In genomic region chr17:44727675-44728074, GRCm38 (mm10) we compare ENCODE assay signal across 28 mouse cellular contexts. TPM values are rescaled to one million over a fixed set of nuclear protein-coding genes. Genes with fewer than 3 reads are reported as not detected.
A peak's percentile ranks its signal among the peaks of the same experiment; 100 is the strongest.
DNase-seq lines count a peak whose midpoint lies in the region; ATAC-seq and TF ChIP-seq lines count a peak whose summit lies in the region.
"Had no signal": no experiment of that assay in that cellular context is flagged by ENCODE, and none has a peak within 500 bp of the region (broad histone marks: within the 10 kb centered on the region; RNA-seq: fewer than 3 reads in every experiment).

No protein-coding gene starts in this region.

- no peaks in the 10 kb centered on the region for H3K36me3 ChIP-seq in liver, postnatal 0 days (replicated peaks; ENCODE audit: insufficient read depth, low read length)
- H3K36me3 ChIP-seq: hindbrain, embryonic 13.5 days; limb, embryonic 12.5 days; liver, embryonic 15.5 days; lung, embryonic 15.5 days; midbrain, embryonic 13.5 days; neural tube, embryonic 15.5 days had no signal

- H3K4me1 ChIP-seq in liver, postnatal 0 days (ENCODE audit: insufficient read depth), result no peaks in the 10 kb centered on the region
- H3K4me1 ChIP-seq: hindbrain, embryonic 13.5 days; liver, embryonic 15.5 days; lung, embryonic 15.5 days; midbrain, embryonic 13.5 days; neural tube, embryonic 15.5 days had no signal

- peak; percentile 20 to 54 for DNase-seq in adrenal gland, postnatal 36 days
- DNase-seq in adrenal gland, postnatal 14 days, result no peak
- peak; percentile 20 for DNase-seq in CD4-positive, CD25-positive, alpha-beta regulatory T cell, adult 2 months (ENCODE audit: low read depth, low spot score)
- no peak for DNase-seq in liver, postnatal 0 days
- DNase-seq in right cerebral cortex, postnatal 10 days (ENCODE audit: low spot score in 2 of 2), result no peak
- DNase-seq in kidney, postnatal 25 days, result no peak
- DNase-seq: adrenal gland, adult 8-10 months; B cell, adult 2 months; cerebellum, adult 11 months; cerebellum, adult 9-10 months; cerebellum, postnatal 36 days; gastrocnemius, postnatal 14 days; heart, postnatal 4 days; kidney, adult 11 months; kidney, postnatal 14 days; spleen, adult 18-20 months; thymus, adult 2 months; thymus, postnatal 4 days had no signal

- H3K27ac ChIP-seq in liver, postnatal 0 days (ENCODE audit: low read depth), result no peak overlapping the region
- H3K27ac ChIP-seq: hindbrain, embryonic 13.5 days; layer of hippocampus, adult 2 months; limb, embryonic 12.5 days; liver, embryonic 15.5 days; lung, embryonic 15.5 days; midbrain, embryonic 13.5 days; neural tube, embryonic 15.5 days had no signal

- H3K27me3 ChIP-seq in liver, postnatal 0 days (ENCODE audit: insufficient read depth, low read length), result peaks cover 3% of the 10 kb centered on the region; the same call in 1 of the 2 replicates

- H3K4me2 ChIP-seq in liver, postnatal 0 days (ENCODE audit: low read depth, low read length), result no peak overlapping the region
- H3K4me2 ChIP-seq: heart, embryonic 11.5 days; hindbrain, embryonic 13.5 days; limb, embryonic 12.5 days; liver, embryonic 15.5 days; lung, embryonic 15.5 days; midbrain, embryonic 13.5 days; neural tube, embryonic 15.5 days had no signal

- no peaks in the 10 kb centered on the region for H3K9me3 ChIP-seq in liver, postnatal 0 days (ENCODE audit: low read length)
- H3K9me3 ChIP-seq: hindbrain, embryonic 13.5 days; limb, embryonic 12.5 days; liver, embryonic 15.5 days; lung, embryonic 15.5 days; midbrain, embryonic 13.5 days; neural tube, embryonic 15.5 days had no signal

- peak; percentile 30 for ATAC-seq in inflammation-experienced regulatory T-cells, adult 6 months
- ATAC-seq in liver, postnatal 0 days, result no peak
- ATAC-seq: forebrain, embryonic 14.5 days; midbrain, embryonic 13.5 days had no signal

- no peak for TF ChIP-seq CTCF in liver, postnatal 0 days (IDR thresholded peaks at IDR 0.05; ENCODE audit: low read depth)

- no peak overlapping the region for H3K9ac ChIP-seq in liver, postnatal 0 days (replicated peaks)
- H3K9ac ChIP-seq: hindbrain, embryonic 13.5 days; limb, embryonic 12.5 days; liver, embryonic 15.5 days; lung, embryonic 15.5 days; midbrain, embryonic 13.5 days; neural tube, embryonic 15.5 days had no signal

- no peak for TF ChIP-seq EP300 in liver, postnatal 0 days (IDR thresholded peaks at IDR 0.05; ENCODE audit: low read depth)

- H3K4me3 ChIP-seq in liver, postnatal 0 days (ENCODE audit: low read depth, low read length), result no peak overlapping the region
- H3K4me3 ChIP-seq: hindbrain, embryonic 13.5 days; layer of hippocampus, adult 2 months; limb, embryonic 12.5 days; liver, embryonic 15.5 days; lung, embryonic 15.5 days; midbrain, embryonic 13.5 days; neural tube, embryonic 15.5 days had no signal

RNA-seq across cellular contexts. Expression of gene Supt3, which starts 49.3 kb away (rescaled TPM):
- 10 to 100 TPM; 24.7 to 34.0 TPM for total RNA-seq in adrenal gland, postnatal 36 days (2021)
- total RNA-seq in adrenal gland, postnatal 14 days (2021), result 20.7 and 22.3 TPM in 2 replicates
- 10 to 100 TPM; 15.4 to 27.4 (median 18.5) TPM for polyA plus RNA-seq in inflammation-experienced regulatory T-cells, adult 6 months (2017; shearing (Covaris generic))
- 5.0 and 5.1 TPM in 2 replicates for polyA plus RNA-seq in liver, postnatal 0 days (2015; fragmentation: Nextera tagmentation; extraction: Ambion mirVana)

Comparison
In these comparisons a context has a peak if more than half of its experiments do, and no peak if none do; other contexts are left out.
1. DNase-seq: peak in adrenal gland, postnatal 36 days (2 of 2) and CD4-positive, CD25-positive, alpha-beta regulatory T cell, adult 2 months (single experiment); none in adrenal gland, postnatal 14 days (single experiment), liver, postnatal 0 days (single experiment), right cerebral cortex, postnatal 10 days (0 of 2) and kidney, postnatal 25 days (0 of 2).